Mouse (Mus musculus) heart, postnatal 0 days (tissue): ENCODE results near the gene Rbm7.

Experiments
- CTCF ChIP-seq: IDR thresholded peaks from 2 replicates; pipeline ENCODE4 v1.5.1; 2016; ENCODE audit warnings: antibody characterized with exemption, control low read depth, low read depth
- EP300 ChIP-seq: IDR thresholded peaks from 2 replicates; pipeline ENCODE4 v1.6.1; 2016; ENCODE audit warnings: antibody characterized with exemption, low read depth

DNA sequence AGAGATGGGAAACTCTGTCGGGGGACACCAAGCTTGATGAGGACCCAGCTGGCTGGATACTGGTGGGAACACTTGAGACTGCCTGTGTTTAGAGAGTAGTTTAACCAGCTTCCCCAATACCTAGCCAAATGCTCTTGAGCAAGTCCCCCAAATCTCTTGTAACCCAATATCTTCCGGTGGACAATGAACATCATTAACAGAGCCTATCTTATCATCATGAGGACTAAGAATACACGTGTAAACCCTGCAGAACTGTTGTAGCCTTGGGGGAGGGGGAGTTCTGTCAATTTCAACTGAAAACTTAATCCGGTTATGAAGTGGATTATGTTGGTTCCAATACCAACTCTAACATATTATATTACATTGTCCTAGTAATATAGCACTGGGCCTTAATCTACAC, 16.3 kb downstream of the Rbm7 start:
- TF ChIP-seq CTCF, result no peak
- TF ChIP-seq EP300, result no peak
